Mouse (Mus musculus) embryonic facial prominence, embryonic 15.5 days (tissue): ENCODE data around the gene Trmt11. TPM values are rescaled to one million over a fixed set of nuclear protein-coding genes. Genes with fewer than 3 reads are reported as not detected.
A peak's percentile ranks its signal among the peaks of the same experiment; 100 is the strongest.
"Not testable (repeated sequence)": the region's sequence is repeated elsewhere in the genome, so short reads cannot be mapped to it uniquely, and the experiment has no call there.

ENCODE experiments used
- ATAC-seq: fragments of 200-750 bp; cut with Nextera tagmentation; 2 replicates; pipeline ENCODE4 v1.8.0; 2017; ENCODE audit warnings: low read depth, moderate TSS enrichment; ENCODE audit not compliant: insufficient number of reproducible peaks, low FRiP score, low TSS enrichment
- H3K27ac ChIP-seq: fragments of 300-500 bp; sonication (generic); replicated peaks from 2 replicates; pipeline ENCODE4 v1.5.1; 2015; ENCODE audit warnings: mild to moderate bottlenecking, inconsistent platforms
- H3K27me3 ChIP-seq: fragments of 300-500 bp; sonication (generic); 2 replicates; pipeline ENCODE4 v1.6.1; 2015; ENCODE audit warnings: inconsistent platforms
- H3K36me3 ChIP-seq: fragments of 300-500 bp; sonication (generic); 2 replicates; pipeline ENCODE4 v1.6.1; 2015; ENCODE audit warnings: mild to moderate bottlenecking, inconsistent platforms
- H3K4me1 ChIP-seq: fragments of 300-500 bp; sonication (generic); 2 replicates; pipeline ENCODE4 v1.6.1; 2015; ENCODE audit warnings: inconsistent platforms
- H3K4me2 ChIP-seq: fragments of 300-500 bp; sonication (generic); replicated peaks from 2 replicates; pipeline ENCODE4 v1.6.1; 2015; ENCODE audit warnings: mild to moderate bottlenecking, inconsistent platforms
- H3K4me3 ChIP-seq: fragments of 300-500 bp; sonication (generic); replicated peaks from 2 replicates; pipeline ENCODE4 v1.5.1; 2015; ENCODE audit warnings: mild to moderate bottlenecking, inconsistent platforms
- H3K9ac ChIP-seq: fragments of 300-500 bp; sonication (generic); 2 replicates; pipeline ENCODE4 v1.6.1; 2015; ENCODE audit warnings: inconsistent platforms
- H3K9me3 ChIP-seq: fragments of 300-500 bp; sonication (generic); replicated peaks from 2 replicates; pipeline ENCODE4 v1.6.1; 2016; ENCODE audit warnings: inconsistent platforms
- WGBS: fragments of 180-500 bp; shearing (Covaris S2); methylation state at CpG from one replicate; pipeline ENCODE4 v1.1.7; 2015; 5-methylcytosine and 5-hydroxymethylcytosine counted together
- polyA plus RNA-seq: library from polyadenylated mRNA; unstranded; fragments of >200 nt; fragmentation: Nextera tagmentation; extraction: Ambion mirVana; gene quantifications from 2 replicates; pipeline ENCODE4 v1.2.1, GENCODE M21; 2015

Trmt11 gene
- 23.0 and 24.6 TPM in 2 replicates for polyA plus RNA-seq

DNA sequence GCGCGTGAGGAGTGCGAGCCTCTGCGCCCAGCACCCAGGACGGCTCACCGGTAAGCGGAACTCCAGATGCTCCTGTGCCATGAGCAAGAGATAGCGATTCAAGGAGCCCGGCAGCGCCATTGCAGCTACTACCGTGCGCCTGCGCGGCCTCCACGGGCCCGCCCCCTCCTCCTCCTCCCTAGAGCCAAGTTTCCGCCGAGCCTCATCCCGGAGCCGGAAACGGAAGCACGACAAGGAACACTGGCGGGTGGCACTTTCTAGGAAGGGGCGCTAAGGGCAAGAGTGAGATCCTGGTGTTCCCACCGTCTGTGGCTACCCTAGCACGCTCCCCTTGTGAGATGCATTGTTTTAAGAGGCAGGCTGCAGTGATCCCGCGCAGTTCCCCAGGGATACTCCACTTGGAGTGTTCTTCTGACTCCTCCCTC lies at the start of gene Trmt11:
Gene Trmt11 (minus strand): TSS at position 208 of the 425 bp plus-strand sequence.
- Histone ChIP-seq H3K9ac (peak within 1 kb of the TSS; percentile 74), H3K4me1 (0 out of 2 replicates have a peak, but pooled peaks cover 11% of the 10 kb centered on the region), H3K4me2 (peak within 1 kb of the TSS; percentile 67), H3K27me3 (no peaks in the 10 kb centered on the region), H3K4me3 (peak within 1 kb of the TSS; percentile 78), H3K27ac (peak within 1 kb of the TSS; percentile 89), H3K36me3 (peaks cover 8% of the 10 kb centered on the region; the same call in 1 of the 2 replicates), H3K9me3 (no peaks in the 10 kb centered on the region)
- under 1% methylated on average over 28 of the region's 28 CpGs for WGBS
- ATAC-seq = peak; percentile 92

DNA sequence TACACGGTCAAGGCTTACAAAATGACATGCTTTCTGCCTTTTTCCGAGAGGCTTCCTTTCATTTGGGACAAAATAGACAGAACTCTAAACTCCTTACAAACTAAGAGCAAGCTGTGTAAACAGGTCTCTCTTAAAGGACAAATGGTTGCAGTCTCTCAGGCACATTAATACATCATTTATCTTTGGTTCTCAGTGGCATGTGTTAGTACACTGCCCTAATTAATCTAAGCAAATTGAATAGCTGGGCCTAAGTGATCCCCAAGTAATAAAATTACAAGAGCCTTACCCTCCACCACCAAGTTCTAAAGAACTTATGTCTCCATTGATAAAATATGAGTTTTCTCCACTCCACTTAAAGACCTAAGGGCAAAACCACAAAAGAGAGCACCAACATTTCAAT lies 47.1 kb upstream of the Trmt11 start:
- Histone ChIP-seq H3K4me3 (no peak overlapping the region), H3K9me3 (no peaks in the 10 kb centered on the region), H3K9ac (no peak overlapping the region), H3K4me2 (no peak overlapping the region), H3K36me3 (peaks cover 5% of the 10 kb centered on the region; the same call in 1 of the 2 replicates), H3K27me3 (no peaks in the 10 kb centered on the region), H3K4me1 (no peaks in the 10 kb centered on the region), H3K27ac (no peak overlapping the region)
- ATAC-seq = no peak
- WGBS = 61% methylated on average over 2 of the region's 2 CpGs

DNA sequence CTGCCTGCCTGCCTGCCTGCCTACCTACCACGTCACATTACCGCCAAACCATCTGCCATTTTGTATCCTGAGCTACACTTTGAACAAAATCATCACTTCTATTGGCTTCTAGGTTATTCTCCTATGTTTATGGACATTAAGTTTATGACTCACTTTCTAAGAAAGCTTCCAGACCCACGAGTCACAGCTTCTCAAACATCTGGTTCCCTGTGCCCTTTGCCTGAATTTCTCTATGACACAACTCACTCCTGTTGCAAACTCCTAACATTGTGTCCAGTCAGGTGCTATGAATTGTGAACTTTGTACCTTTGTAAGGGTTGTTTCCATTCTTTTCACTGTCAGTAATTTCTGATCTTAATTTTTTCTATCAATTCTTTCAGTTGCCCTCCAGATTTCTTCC lies 37.7 kb upstream of the Trmt11 start:
- H3K4me1 ChIP-seq = no peaks in the 10 kb centered on the region
- no peaks in the 10 kb centered on the region for H3K9me3 ChIP-seq
- no peak overlapping the region for H3K27ac ChIP-seq
- no peak overlapping the region for H3K9ac ChIP-seq
- no peaks in the 10 kb centered on the region for H3K36me3 ChIP-seq
- no peak overlapping the region for H3K4me2 ChIP-seq
- ATAC-seq = no peak
- H3K4me3 ChIP-seq = no peak overlapping the region
- 81% methylated on average over 3 of the region's 3 CpGs for WGBS
- no peaks in the 10 kb centered on the region for H3K27me3 ChIP-seq

DNA sequence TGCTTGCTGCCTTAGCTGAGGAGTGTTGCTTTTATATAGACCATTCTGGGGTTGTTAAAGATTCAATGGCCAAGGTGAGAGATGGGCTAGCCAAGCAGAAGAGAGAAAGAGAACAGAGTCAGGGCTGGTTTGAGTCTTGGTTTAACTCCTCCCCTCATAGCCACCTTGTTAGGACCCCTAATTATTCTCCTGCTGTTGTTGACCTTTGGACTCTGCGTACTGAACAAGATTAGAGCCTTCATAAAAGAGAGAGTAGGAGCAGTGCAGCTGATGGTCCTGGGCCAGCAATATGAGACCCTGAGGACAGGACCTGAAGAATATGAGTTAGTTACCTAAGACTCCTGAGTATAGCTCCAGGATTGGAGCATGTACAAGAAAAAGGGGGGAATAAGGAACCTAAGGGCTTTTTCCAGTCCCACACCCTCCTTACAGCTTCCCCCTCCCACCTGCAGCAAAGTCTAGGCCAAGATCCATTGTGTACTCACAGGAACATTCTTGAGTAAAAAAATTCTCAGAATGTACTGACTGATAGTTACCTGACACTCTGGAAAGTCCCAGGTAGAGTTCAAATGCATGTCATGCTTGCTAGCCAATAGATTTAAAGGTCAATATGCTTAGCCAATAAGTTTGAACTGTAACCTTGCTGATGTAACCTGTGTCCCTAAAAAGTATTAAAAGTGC lies 36.1 kb upstream of the Trmt11 start:
- not testable (repeated sequence) for H3K9me3 ChIP-seq, H3K4me3 ChIP-seq, ATAC-seq, H3K36me3 ChIP-seq, H3K9ac ChIP-seq, H3K27me3 ChIP-seq, H3K27ac ChIP-seq, H3K4me2 ChIP-seq, H3K4me1 ChIP-seq
- WGBS = 83% methylated on average over 1 of the region's 1 CpGs

DNA sequence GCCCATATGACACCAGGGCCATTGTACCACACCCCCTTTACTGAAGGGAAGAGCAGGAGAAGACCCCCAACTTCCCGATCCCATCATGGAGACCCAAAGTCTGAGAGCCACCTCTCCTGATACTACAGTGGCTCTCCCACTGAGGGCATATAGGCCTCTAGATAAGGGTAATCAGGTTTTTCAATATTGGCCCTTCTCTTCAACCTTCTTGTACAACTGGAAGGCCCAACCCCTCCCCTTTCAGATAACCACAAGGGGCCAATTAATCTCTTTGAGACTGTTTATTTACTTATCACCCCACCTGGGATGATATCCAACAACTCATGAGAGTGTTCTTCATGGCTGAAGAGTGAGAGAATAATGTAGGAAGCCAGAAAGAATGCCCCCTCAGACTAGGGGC lies 32.2 kb upstream of the Trmt11 start:
- H3K4me3 ChIP-seq = no peak overlapping the region
- H3K36me3 ChIP-seq = no peaks in the 10 kb centered on the region
- 93% methylated on average over 1 of the region's 1 CpGs for WGBS
- no peak overlapping the region for H3K27ac ChIP-seq
- H3K4me2 ChIP-seq = no peak overlapping the region
- H3K9ac ChIP-seq = no peak overlapping the region
- ATAC-seq = no peak
- no peaks in the 10 kb centered on the region for H3K4me1 ChIP-seq
- no peaks in the 10 kb centered on the region for H3K9me3 ChIP-seq
- H3K27me3 ChIP-seq = no peaks in the 10 kb centered on the region

DNA sequence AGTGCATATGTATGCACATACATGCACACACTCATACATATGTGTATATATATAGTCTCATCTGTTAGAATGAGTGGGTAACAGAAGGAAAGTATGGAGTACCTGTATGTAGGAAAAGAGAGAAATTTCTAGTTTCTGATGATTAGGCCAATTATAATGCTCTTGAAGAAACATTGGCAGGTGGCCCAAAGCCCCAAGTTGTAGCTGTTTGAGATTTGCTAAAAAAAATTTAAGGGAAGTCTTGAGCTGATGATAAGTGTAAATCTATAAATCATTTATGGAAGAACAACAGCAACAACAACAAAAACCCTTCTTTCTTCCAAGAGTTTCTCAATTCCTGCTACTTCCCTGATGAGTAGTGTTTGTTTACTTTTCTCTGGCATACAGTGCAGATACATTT lies 29.4 kb upstream of the Trmt11 start:
- H3K4me3 ChIP-seq = no peak overlapping the region
- H3K27ac ChIP-seq = no peak overlapping the region
- ATAC-seq = no peak
- no peak overlapping the region for H3K4me2 ChIP-seq
- H3K9me3 ChIP-seq = no peaks in the 10 kb centered on the region
- H3K27me3 ChIP-seq = no peaks in the 10 kb centered on the region
- H3K9ac ChIP-seq = no peak overlapping the region
- no peaks in the 10 kb centered on the region for H3K4me1 ChIP-seq
- H3K36me3 ChIP-seq = no peaks in the 10 kb centered on the region

DNA sequence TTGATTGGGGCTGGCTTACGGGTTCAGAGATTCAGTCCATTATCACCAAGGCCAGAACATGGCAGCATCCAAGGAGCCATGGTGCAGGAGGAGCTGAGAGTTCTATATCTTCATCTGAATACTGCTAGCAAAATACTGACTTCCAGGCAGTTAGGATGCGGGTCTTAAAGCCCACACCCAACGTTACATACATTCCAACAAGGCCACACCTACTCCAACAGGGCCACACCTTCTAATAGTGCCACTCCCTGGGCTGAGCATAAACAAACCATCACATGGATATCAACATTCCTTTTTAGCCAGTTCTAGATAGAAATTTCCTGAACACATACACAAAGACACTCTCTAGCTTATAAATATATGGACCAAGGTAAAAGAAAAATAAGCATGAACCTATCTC lies 29.0 kb upstream of the Trmt11 start, which contains the start of gene Hint3:
Gene Hint3 (minus strand): TSS at position 120 of the 400 bp plus-strand sequence.
- ATAC-seq = no peak
- H3K9me3 ChIP-seq = no peaks in the 10 kb centered on the region
- H3K4me3 ChIP-seq = no peak within 1 kb of the TSS
- H3K36me3 ChIP-seq = no peaks in the 10 kb centered on the region
- no peaks in the 10 kb centered on the region for H3K27me3 ChIP-seq
- 71% methylated on average over 3 of the region's 3 CpGs for WGBS
- H3K4me1 ChIP-seq = no peaks in the 10 kb centered on the region
- H3K4me2 ChIP-seq = no peak within 1 kb of the TSS
- H3K27ac ChIP-seq = no peak within 1 kb of the TSS
- no peak within 1 kb of the TSS for H3K9ac ChIP-seq

DNA sequence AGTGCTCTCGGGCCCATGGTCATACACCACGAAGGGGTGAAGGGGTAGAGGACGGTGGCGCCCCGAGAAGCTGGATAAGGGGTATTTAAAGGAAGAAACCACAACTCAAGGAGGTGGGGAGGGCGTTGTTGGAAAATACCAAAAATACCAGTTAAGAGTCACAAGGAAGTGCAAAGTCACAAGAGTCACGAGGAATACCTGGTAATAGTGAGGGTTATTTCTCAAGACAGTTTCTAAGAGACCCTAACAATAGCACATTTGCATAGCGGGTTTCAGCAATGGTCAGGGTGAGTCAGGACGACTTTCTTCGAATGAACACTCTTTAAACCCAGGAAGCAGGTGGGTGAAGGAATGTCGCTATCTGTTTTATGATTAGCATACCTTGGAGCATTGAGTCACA lies 27.9 kb upstream of the Trmt11 start:
- not testable (repeated sequence) for H3K27me3 ChIP-seq, H3K27ac ChIP-seq, ATAC-seq, H3K9ac ChIP-seq, H3K4me3 ChIP-seq, H3K36me3 ChIP-seq, H3K9me3 ChIP-seq, H3K4me1 ChIP-seq, H3K4me2 ChIP-seq
- 91% methylated on average over 11 of the region's 11 CpGs for WGBS

DNA sequence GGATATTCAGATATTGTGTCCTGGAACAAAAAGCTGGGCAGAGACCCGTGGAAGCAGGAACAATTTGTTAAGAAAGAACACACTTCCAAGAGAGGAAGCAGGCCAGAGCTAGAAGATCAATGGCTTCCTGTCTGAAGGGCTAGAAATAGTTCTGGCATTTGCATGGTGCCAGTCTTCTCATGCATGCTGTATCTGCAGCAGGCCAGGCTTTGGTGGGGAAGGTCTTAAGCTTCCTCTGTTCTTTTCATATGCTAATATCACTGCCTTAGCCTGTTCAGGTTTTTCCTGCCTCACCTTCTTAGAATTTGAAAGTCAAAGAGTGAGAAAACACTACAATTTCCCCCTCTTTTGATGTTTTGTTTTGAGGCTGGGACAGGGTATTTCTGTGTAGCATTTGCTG lies 27.0 kb upstream of the Trmt11 start:
- Histone ChIP-seq H3K27ac (no peak overlapping the region), H3K27me3 (no peaks in the 10 kb centered on the region), H3K9ac (no peak overlapping the region), H3K9me3 (no peaks in the 10 kb centered on the region), H3K4me3 (no peak overlapping the region), H3K36me3 (no peaks in the 10 kb centered on the region), H3K4me1 (no peaks in the 10 kb centered on the region), H3K4me2 (no peak overlapping the region)
- no peak for ATAC-seq
- WGBS = 37% methylated on average over 1 of the region's 1 CpGs

DNA sequence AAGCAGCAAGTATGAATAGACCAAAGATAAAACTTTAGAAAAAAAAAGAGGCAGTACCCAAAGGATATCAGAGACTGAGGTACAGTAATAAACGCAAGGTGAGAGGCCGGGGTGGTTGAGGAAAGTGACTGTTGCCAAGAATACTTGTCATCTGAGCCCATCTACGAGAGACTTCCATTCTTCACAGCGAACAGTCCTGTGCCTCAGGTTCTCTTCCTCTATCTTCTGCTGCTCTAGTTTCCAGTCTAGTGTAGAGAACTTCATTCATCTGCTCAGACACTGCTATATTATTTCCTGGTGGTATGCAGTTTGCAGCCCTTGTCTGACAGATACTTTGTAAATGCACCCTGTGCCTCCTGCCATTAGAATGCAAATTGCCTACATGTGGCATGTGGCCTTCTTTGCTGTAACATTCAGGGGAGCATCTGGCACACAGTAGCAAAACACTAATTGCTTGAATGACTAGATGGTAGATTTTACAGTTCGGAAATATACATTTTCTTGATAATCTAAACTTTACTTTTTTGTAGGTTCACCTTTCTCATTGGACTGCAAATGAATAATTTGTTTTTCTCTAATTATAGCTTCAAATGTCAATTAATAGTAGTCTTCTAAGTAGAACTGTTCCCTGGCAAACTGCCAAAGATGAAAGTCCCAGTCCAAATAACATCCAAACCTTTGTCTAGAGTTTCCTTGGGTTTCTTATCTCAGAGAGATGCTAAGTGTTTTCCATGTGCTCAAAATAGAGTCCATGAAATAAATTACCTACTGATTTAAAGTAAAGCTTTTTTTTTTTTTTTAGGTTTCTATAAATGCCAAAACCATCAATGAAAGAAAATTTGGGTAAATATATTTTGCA lies 23.8 kb upstream of the Trmt11 start:
- H3K27ac ChIP-seq = no peak overlapping the region
- H3K36me3 ChIP-seq = no peaks in the 10 kb centered on the region
- H3K4me2 ChIP-seq = no peak overlapping the region
- H3K4me1 ChIP-seq = no peaks in the 10 kb centered on the region
- no peak overlapping the region for H3K4me3 ChIP-seq
- H3K27me3 ChIP-seq = no peaks in the 10 kb centered on the region
- no peak overlapping the region for H3K9ac ChIP-seq
- WGBS = 51% methylated on average over 5 of the region's 5 CpGs
- H3K9me3 ChIP-seq = no peaks in the 10 kb centered on the region
- no peak for ATAC-seq

DNA sequence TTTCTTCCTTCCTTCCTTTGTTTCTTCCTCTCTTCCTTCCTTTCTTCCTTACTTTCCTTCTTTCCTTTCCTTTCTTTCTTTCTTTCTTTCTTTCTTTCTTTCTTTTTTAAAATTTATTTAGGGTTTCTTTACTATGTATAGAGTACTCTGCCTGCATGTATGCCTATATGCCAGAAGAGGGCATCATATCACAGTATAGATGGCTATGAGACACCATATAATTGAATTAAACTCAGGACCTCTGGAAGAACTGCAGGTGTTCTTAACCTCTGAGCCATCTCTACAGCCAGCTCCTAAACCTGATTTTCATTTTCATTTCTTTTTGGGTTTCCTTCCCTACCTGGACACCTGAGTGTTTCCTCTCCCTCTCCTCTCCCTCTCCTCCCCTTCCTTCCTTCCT lies 22.4 kb upstream of the Trmt11 start:
- no peaks in the 10 kb centered on the region for H3K27me3 ChIP-seq
- H3K27ac ChIP-seq = no peak overlapping the region
- no peak overlapping the region for H3K4me3 ChIP-seq
- no peaks in the 10 kb centered on the region for H3K9me3 ChIP-seq
- no peaks in the 10 kb centered on the region for H3K36me3 ChIP-seq
- no peaks in the 10 kb centered on the region for H3K4me1 ChIP-seq
- no peak overlapping the region for H3K9ac ChIP-seq
- no peak overlapping the region for H3K4me2 ChIP-seq
- no peak for ATAC-seq
